Mouse (Mus musculus) hindbrain, embryonic 15.5 days (tissue): Measurements from ENCODE around the gene Ggt1. TPM values are rescaled to one million over a fixed set of nuclear protein-coding genes. Genes with fewer than 3 reads are reported as not detected.

Source experiments
- ATAC-seq: fragments of 200-750 bp; cut with Nextera tagmentation; 2 replicates; pipeline ENCODE4 v1.8.0; 2017; ENCODE audit warnings: low read depth, moderate number of reproducible peaks, moderate TSS enrichment; ENCODE audit not compliant: low FRiP score
- H3K27ac ChIP-seq: fragments of 300-500 bp; sonication (generic); replicated peaks from 2 replicates; pipeline ENCODE4 v1.5.1; 2015; ENCODE audit warnings: mild to moderate bottlenecking, inconsistent platforms
- H3K27me3 ChIP-seq: fragments of 300-500 bp; sonication (generic); 2 replicates; pipeline ENCODE4 v1.6.1; 2015; ENCODE audit warnings: control low read depth, inconsistent platforms
- H3K36me3 ChIP-seq: fragments of 300-500 bp; sonication (generic); 2 replicates; pipeline ENCODE4 v1.6.1; 2015; ENCODE audit warnings: control low read depth, inconsistent platforms
- H3K4me1 ChIP-seq: fragments of 300-500 bp; sonication (generic); replicated peaks from 2 replicates; pipeline ENCODE4 v1.6.1; 2015; ENCODE audit warnings: control low read depth, inconsistent platforms
- H3K4me2 ChIP-seq: fragments of 300-500 bp; sonication (generic); 2 replicates; pipeline ENCODE4 v1.6.1; 2015; ENCODE audit warnings: moderate library complexity, mild to moderate bottlenecking, inconsistent platforms
- H3K4me3 ChIP-seq: fragments of 300-500 bp; sonication (generic); 2 replicates; pipeline ENCODE4 v1.5.1; 2015; ENCODE audit warnings: mild to moderate bottlenecking, inconsistent platforms
- H3K9ac ChIP-seq: fragments of 300-500 bp; sonication (generic); 2 replicates; pipeline ENCODE4 v1.6.1; 2015; ENCODE audit warnings: inconsistent platforms
- H3K9me3 ChIP-seq: fragments of 300-500 bp; sonication (generic); 2 replicates; pipeline ENCODE4 v1.6.1; 2016; ENCODE audit warnings: control low read depth, inconsistent platforms
- WGBS: fragments of 180-500 bp; shearing (Covaris S2); methylation state at CpG from one replicate; pipeline ENCODE4 v1.1.7; 2015; 5-methylcytosine and 5-hydroxymethylcytosine counted together
- polyA plus RNA-seq: library from polyadenylated mRNA; unstranded; fragments of >200 nt; fragmentation: Nextera tagmentation; extraction: Ambion mirVana; gene quantifications from 2 replicates; pipeline ENCODE4 v1.2.1, GENCODE M21; 2015

Ggt1 gene
- polyA plus RNA-seq = 1.2 and 1.3 TPM in 2 replicates

DNA sequence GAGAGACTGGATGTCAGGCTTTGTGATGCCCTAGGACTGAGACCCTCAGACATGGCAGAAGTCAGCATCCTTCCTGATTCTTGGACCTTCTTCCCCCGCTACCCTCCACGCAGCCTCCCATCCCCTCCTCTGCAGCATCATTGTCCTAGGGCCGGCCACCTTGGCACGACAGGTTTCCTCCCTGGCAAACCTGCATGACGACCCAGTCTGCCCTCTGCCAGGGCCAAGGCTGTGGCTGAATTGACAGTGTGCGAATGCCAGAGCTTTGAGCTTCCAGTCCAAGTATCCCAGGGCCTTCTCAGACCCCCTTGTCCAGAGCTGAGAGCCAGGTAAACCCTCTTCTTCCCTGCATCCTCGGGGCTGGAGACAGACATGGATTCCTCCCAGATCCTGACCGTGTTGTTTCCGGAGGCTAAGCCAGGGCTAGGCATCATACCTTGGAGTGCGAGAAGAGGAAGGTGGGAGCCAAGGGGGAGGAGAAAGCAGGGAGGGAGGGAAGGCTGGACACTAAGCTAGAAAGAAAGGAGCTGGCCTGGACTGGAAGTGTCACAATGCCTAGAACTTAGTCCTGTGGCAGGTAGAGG, at the start of gene Ggt1:
Gene Ggt1 (plus strand): TSS at position 534 of the 584 bp plus-strand sequence.
- Histone ChIP-seq H3K9ac (peak within 1 kb of the TSS; percentile 75), H3K4me3 (peak within 1 kb of the TSS; percentile 60), H3K4me1 (peaks cover 47% of the 10 kb centered on the region), H3K27me3 (no peaks in the 10 kb centered on the region), H3K4me2 (peak within 1 kb of the TSS; percentile 82), H3K9me3 (no peaks in the 10 kb centered on the region), H3K27ac (peak within 1 kb of the TSS; percentile 97), H3K36me3 (peaks cover 7% of the 10 kb centered on the region; the same call in 1 of the 2 replicates)
- ATAC-seq = no peak
- 51% methylated on average over 10 of the region's 10 CpGs for WGBS

DNA sequence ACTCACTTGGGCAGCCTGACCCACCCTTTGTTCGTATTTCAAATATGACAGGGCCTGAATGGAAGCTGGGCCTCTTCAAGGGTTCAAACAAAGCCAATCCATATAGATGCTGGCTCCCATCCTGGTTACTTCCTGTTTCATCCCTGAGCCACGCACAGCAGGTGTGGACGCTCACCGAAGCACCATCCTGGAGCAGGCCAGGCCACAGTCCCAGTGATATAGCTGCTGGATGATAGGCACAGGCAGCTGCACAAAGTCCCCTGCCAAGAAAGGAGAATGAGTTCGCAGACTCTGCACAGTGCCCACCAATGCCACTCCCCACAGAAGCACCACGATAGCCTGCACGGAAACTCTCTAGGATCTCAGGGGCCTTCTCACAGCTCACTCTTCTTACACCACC, 49.5 kb upstream of the Ggt1 start:
- no peak overlapping the region for H3K4me2 ChIP-seq
- H3K9ac ChIP-seq = no peak overlapping the region
- H3K36me3 ChIP-seq = peaks cover 44% of the 10 kb centered on the region
- H3K27ac ChIP-seq = no peak overlapping the region
- H3K4me1 ChIP-seq = peaks cover 19% of the 10 kb centered on the region
- no peaks in the 10 kb centered on the region for H3K9me3 ChIP-seq
- H3K4me3 ChIP-seq = no peak overlapping the region
- ATAC-seq = no peak
- no peaks in the 10 kb centered on the region for H3K27me3 ChIP-seq
- WGBS = 95% methylated on average over 7 of the region's 7 CpGs

DNA sequence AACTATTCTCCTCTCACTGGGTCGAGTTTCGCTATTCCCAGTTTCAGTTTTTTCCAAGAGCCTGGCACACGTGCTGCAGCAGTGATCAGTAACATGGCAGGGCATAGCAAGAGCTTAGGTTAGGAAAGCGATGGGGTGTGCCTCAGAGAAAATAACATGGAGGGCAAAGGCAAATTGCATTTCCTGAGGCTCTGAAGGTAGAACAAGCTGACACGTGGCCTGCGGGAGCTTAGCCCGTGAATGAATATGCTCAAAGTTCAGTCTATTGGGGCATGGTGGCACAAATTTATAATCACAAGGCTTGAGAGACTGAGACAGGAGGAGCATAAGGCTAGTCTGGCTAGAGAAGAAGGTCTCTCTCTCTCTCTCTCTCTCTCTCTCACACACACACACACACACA, 48.6 kb upstream of the Ggt1 start:
- 89% methylated on average over 7 of the region's 7 CpGs for WGBS
- no peak overlapping the region for H3K4me3 ChIP-seq
- no peaks in the 10 kb centered on the region for H3K27me3 ChIP-seq
- H3K4me2 ChIP-seq = no peak overlapping the region
- no peak overlapping the region for H3K27ac ChIP-seq
- H3K36me3 ChIP-seq = peaks cover 37% of the 10 kb centered on the region
- no peaks in the 10 kb centered on the region for H3K9me3 ChIP-seq
- H3K4me1 ChIP-seq = peaks cover 19% of the 10 kb centered on the region
- ATAC-seq = no peak
- no peak overlapping the region for H3K9ac ChIP-seq

DNA sequence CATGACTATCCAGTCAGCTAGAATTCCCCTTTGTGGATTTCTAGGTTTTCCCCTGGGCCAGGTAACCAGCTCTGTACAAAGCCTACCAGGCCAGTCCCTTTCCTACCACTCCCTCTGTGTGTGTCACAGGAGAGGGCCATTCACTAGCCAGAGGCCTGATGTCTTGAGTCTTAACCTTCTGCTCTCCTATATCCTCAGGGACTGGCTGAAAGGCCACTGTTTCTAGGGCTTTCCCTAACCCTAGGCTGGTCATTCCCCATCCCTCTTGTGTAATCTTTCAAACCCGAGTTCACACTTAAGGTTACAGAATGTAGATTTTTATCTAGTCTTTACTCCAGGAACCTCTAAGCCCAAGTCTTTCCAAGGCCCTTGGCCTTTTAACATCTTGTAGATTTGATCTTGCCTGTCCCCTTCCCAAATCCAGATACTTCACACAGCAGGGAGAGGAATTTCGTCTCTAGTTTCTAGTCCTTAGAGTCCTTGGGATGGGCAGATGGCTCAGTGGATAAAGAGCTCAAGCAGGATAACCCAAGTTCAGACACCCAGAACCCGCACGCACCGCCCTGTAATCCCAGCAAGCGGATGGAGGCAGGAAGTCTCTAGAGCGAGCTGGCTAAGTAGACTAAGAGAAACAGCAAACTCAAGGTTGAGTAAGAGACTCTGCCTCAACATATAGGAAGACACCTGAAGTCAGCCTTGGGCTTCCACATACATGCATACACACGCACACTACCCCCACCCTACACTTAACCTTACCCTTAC, 47.9 kb upstream of the Ggt1 start:
- no peak for ATAC-seq
- H3K4me1 ChIP-seq = peaks cover 21% of the 10 kb centered on the region
- H3K27me3 ChIP-seq = no peaks in the 10 kb centered on the region
- H3K9me3 ChIP-seq = no peaks in the 10 kb centered on the region
- no peak overlapping the region for H3K9ac ChIP-seq
- 93% methylated on average over 8 of the region's 8 CpGs for WGBS
- H3K36me3 ChIP-seq = peaks cover 31% of the 10 kb centered on the region
- no peak overlapping the region for H3K4me3 ChIP-seq
- no peak overlapping the region for H3K4me2 ChIP-seq
- no peak overlapping the region for H3K27ac ChIP-seq

DNA sequence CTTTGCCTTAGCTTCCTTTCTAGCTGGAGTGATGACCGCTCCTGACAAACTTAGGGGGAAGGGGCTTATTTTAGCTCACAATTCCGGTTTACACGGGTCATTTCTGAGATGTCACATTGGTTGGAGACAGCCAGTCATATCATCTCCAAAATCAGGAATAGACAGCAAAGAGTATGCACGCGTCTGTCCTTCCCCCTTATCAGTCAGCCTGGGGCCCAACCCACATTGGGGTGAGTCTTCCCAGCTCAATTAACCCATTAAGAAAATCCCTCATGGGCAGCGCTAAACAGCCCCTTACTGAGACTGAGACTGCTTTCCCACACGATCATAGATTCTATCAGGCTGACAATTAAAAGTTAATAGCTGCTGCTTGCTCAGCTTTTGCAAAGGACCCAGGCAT, 47.0 kb upstream of the Ggt1 start:
- no peak overlapping the region for H3K27ac ChIP-seq
- ATAC-seq = no peak
- H3K27me3 ChIP-seq = no peaks in the 10 kb centered on the region
- 86% methylated on average over 7 of the region's 7 CpGs for WGBS
- no peaks in the 10 kb centered on the region for H3K9me3 ChIP-seq
- H3K4me2 ChIP-seq = no peak overlapping the region
- no peak overlapping the region for H3K4me3 ChIP-seq
- H3K36me3 ChIP-seq = peaks cover 23% of the 10 kb centered on the region
- no peak overlapping the region for H3K9ac ChIP-seq
- H3K4me1 ChIP-seq = peaks cover 29% of the 10 kb centered on the region

DNA sequence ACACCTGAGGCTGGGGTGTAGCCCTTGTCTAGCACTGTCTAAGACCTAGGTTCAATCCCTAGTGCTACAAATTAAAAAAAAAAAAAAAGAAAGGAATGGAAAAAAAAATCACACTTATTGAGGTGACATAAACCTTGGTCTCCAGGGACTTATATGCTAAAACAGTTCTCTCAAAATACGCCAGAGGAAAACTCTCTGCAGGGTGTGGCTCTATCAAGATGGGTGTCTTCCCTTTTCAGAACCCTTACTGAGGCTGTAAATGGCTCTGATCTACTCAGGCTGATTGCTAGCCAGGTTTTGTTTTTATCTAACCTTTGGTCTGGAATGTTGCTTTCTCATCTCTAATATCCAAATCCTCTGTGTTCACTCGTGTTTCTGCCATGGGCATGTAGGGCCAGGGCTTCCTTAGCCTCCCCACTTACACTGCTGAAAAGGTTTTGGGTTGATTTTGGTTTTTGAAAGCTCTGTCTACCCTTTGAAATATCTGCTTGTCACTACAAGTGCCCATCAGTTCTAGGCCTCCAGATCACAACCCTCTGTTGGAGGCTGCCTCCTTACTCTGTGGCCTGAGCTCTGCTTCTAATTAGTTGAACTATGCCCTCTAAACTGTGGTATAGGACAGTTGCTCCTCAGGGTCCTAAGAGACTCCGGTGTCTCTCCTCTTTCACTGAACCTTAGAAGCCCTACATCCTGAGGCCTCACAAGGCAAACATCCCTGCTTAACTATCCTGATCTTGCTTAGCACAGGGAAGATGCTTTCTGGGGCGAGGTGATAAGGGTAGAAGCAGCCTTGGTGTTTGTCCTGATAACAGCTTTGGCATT, 46.0 kb upstream of the Ggt1 start:
- 87% methylated on average over 4 of the region's 4 CpGs for WGBS
- H3K9ac ChIP-seq = no peak overlapping the region
- ATAC-seq = no peak

DNA sequence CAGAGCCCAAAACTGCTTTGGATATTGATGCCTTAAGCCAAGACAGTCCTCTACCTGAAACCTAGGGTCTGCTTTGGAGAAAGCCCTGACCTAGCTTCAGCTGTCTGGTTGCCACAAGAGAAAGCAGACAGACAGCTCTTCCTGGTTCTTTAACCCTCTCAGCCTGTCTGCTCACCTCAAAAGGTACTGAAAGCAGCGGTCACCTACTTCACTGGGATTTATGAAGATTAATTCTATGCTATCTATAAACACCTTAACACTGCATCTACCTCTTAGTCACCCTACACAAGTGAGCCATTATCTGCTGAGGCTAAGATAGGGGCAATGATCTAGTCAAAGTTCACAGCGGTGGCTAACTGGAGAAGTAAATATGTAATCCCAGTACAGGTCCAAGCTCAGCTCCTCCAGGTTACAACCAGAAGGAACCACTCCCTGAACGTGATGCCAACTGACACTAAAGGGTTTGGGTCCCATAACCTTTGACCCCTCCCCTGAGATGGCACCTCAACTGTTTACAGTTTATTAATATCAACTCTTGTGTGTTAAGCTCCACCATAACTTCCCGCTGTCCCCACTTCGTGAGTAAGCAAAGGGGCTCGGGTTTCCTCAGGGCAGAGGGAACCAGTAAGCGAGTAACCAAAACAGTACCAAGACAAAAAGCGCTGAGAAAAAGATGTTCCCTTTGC, 45.2 kb upstream of the Ggt1 start:
- Histone ChIP-seq H3K27ac (peak overlapping the region; percentile 98), H3K9ac (peak overlapping the region; percentile 84), H3K9me3 (no peaks in the 10 kb centered on the region), H3K4me2 (peak overlapping the region; percentile 87), H3K27me3 (no peaks in the 10 kb centered on the region), H3K36me3 (peaks cover 15% of the 10 kb centered on the region), H3K4me3 (peak overlapping the region; percentile 65), H3K4me1 (peaks cover 35% of the 10 kb centered on the region)
- ATAC-seq = no peak
- 32% methylated on average over 8 of the region's 8 CpGs for WGBS

More for the DNA sequence above, 46.0 kb upstream of the Ggt1 start:
- Histone ChIP-seq H3K27me3 (no peaks in the 10 kb centered on the region), H3K9me3 (no peaks in the 10 kb centered on the region), H3K27ac (no peak overlapping the region), H3K4me1 (peaks cover 32% of the 10 kb centered on the region), H3K4me3 (peak overlapping the region; percentile 65; the same call in 1 of the 2 replicates), H3K4me2 (peak overlapping the region; percentile 87), H3K36me3 (peaks cover 15% of the 10 kb centered on the region; the same call in 1 of the 2 replicates)

DNA sequence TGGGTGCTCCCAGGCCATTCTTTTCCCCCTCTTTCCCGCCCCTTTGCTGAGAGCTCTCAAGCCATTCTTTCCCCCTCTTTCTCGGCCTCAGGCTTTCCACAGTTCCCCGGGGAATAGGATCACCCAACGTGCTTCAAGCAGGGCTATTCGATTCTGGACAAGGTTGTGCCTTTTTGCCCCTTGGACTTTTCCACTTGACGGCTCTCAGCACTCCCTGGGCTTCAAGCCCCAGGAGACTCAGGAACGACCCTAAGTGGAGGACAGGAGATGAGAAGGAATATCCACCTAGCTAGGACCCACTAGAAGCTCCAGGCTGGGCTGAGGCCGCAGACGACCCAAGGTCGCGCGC, 44.7 kb upstream of the Ggt1 start:
- H3K4me3 ChIP-seq = peak overlapping the region; percentile 65
- peak overlapping the region; percentile 98 for H3K27ac ChIP-seq
- peak overlapping the region; percentile 84 for H3K9ac ChIP-seq
- H3K9me3 ChIP-seq = no peaks in the 10 kb centered on the region
- ATAC-seq = no peak
- peaks cover 40% of the 10 kb centered on the region for H3K4me1 ChIP-seq
- under 1% methylated on average over 12 of the region's 12 CpGs for WGBS
- H3K4me2 ChIP-seq = peak overlapping the region; percentile 87
- H3K36me3 ChIP-seq = peaks cover 16% of the 10 kb centered on the region
- H3K27me3 ChIP-seq = no peaks in the 10 kb centered on the region

DNA sequence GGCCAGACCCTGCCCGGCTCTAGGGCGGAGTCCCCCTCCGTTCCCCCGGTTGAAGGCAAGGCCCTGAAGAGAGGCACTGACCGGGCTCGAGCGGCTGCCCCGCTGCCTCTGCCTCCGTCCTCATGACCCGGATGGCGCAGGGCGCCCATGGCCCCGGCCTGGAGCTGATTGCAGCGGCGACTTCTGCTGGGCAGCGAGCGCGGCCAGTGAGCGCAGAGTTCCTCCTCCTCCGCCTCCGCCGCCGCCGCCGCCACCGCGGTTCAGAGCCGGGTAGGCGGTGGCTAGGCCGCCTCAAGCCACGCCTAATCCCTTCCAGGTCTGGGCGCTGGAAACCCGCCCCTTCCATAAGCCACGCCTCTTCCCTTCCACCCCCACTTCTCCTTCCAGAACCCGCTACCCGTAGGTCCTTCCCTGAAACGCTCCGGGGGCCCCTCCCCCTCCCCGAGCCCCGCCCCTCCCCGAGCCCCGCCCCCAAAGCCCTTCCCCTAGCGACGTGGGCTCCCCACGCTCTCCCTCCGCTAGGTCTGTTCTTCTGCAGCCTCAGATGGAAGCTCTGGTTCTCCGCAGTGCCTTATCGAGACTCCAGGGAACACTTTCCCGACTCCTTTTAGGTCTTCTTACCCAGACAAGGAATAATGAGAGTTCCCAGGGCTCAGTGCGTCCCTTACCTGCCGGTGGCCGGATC, 44.2 kb upstream of the Ggt1 start, which contains the start of gene Snrpd3:
Gene Snrpd3 (plus strand): TSS at position 479 of the 685 bp plus-strand sequence.
- ATAC-seq = peak; percentile 95
- Histone ChIP-seq H3K4me3 (peak within 1 kb of the TSS; percentile 65), H3K4me1 (peaks cover 45% of the 10 kb centered on the region), H3K9ac (peak within 1 kb of the TSS; percentile 85), H3K4me2 (peak within 1 kb of the TSS; percentile 87), H3K9me3 (no peaks in the 10 kb centered on the region), H3K27me3 (no peaks in the 10 kb centered on the region), H3K27ac (peak within 1 kb of the TSS; percentile 98), H3K36me3 (peaks cover 21% of the 10 kb centered on the region)
- under 1% methylated on average over 42 of the region's 52 CpGs for WGBS

DNA sequence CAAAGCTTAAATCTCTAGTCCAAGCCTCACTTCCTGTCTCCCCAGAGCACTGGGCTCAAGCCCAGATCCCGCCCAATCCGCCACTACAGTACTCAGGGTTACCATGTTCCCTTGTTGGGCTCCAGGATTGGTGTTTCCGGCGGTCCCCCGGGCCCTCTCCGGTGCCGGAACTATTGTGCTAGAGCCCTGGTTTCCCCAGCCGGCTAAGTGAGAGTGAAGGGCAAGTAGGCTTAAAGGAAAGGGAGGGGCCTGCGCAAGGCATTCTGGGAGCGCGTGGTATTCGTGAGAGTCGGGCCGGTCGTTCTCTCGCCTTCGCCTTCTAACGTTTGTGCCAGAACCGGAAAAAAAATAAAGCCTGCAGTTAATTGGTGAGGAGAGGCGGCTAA, 43.7 kb upstream of the Ggt1 start, which contains the start of gene Gucd1:
Gene Gucd1 (minus strand): TSS at position 215 of the 386 bp plus-strand sequence.
- no peaks in the 10 kb centered on the region for H3K9me3 ChIP-seq
- 0% methylated on average over 20 of the region's 20 CpGs for WGBS
- ATAC-seq = peak; percentile 92
- peaks cover 45% of the 10 kb centered on the region for H3K4me1 ChIP-seq
- peak within 1 kb of the TSS; percentile 85 for H3K9ac ChIP-seq
- peak within 1 kb of the TSS; percentile 87 for H3K4me2 ChIP-seq
- peak within 1 kb of the TSS; percentile 65 for H3K4me3 ChIP-seq
- H3K36me3 ChIP-seq = peaks cover 25% of the 10 kb centered on the region
- H3K27ac ChIP-seq = peak within 1 kb of the TSS; percentile 98
- no peaks in the 10 kb centered on the region for H3K27me3 ChIP-seq

DNA sequence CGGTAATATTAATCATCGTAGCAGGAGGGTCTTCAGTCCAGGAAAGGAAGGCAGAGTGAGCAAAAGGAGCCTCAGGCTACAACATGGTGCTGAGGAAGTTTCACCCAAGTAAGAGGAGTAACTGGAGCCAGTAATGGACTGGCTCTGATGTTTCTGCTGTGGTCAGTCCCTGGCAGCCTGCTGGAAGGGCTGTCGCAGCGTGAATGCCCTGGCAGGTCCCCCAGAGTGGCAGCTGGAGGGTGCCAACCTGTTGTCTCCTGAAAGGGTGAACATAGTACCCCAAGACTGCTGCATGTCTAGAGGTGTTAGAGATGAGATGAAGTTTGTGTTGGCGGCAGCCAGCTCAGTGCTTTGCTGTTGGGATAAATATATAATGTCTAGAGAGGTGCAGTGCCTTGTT, 40.8 kb upstream of the Ggt1 start:
- Histone ChIP-seq H3K27ac (no peak overlapping the region), H3K9me3 (no peaks in the 10 kb centered on the region), H3K27me3 (no peaks in the 10 kb centered on the region), H3K4me1 (peaks cover 37% of the 10 kb centered on the region), H3K36me3 (peaks cover 43% of the 10 kb centered on the region), H3K4me2 (no peak overlapping the region), H3K4me3 (no peak overlapping the region), H3K9ac (no peak overlapping the region)
- no peak for ATAC-seq
- 98% methylated on average over 5 of the region's 5 CpGs for WGBS
